Mouse (Mus musculus) bone marrow macrophage, adult 2 months (primary cell): ENCODE data around the gene Cenpq.

Experiments
- CTCF ChIP-seq: IDR thresholded peaks from 2 replicates; pipeline ENCODE4 v1.5.1; 2012; ENCODE audit warnings: low read depth, mild to moderate bottlenecking, low read length, moderate library complexity
- POLR2A ChIP-seq: IDR thresholded peaks from 2 replicates; pipeline ENCODE4 v1.6.1; 2012; ENCODE audit warnings: mild to moderate bottlenecking, low read depth, low read length, borderline replicate concordance

DNA sequence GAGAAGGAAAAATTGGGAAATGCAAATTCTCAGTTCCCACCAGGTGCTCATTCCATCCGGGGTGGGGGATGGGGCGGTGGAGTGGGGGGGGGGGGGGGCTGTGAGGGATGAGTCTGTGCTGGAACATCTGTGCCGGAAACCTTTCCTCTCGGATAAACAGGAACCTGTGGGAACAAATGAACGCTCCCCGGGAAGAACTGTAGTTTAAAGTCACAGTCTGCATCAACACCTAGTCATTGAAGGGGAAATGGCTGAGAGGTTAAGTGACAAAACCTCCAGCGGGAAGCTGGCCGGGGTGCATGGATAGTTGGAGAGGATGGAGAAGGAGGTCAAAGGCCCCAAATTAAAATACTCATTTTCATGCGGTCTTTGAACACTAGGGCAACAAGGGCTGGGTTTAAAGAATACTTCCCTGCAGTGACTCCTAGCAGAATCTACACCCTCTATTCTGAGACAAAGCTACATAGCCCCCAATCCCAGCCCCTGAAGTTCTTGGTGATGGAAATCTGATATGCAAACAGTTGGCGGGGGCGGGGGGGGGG is 30.7 kb downstream of the Cenpq start:
- TF ChIP-seq CTCF (no peak), POLR2A (no peak)
